Mouse (Mus musculus) limb, embryonic 14.5 days (tissue): Measurements from ENCODE around the gene Cd247. TPM values are rescaled to one million over a fixed set of nuclear protein-coding genes. Genes with fewer than 3 reads are reported as not detected.

Experiments used
- ATAC-seq: fragments of 200-750 bp; cut with Nextera tagmentation; 2 replicates; pipeline ENCODE4 v1.8.0; 2017; ENCODE audit warnings: low read depth, moderate number of reproducible peaks, moderate TSS enrichment; ENCODE audit not compliant: low FRiP score
- DNase-seq: peaks from one replicate; pipeline ENCODE4 v3.0.0-alpha.2; 2015; ENCODE audit warnings: low spot score
- H3K27ac ChIP-seq: fragments of 300-500 bp; sonication (generic); replicated peaks from 2 replicates; pipeline ENCODE4 v1.5.1; 2014; ENCODE audit warnings: low read depth, mild to moderate bottlenecking, low read length, moderate library complexity, mixed read lengths
- H3K27me3 ChIP-seq: fragments of 300-500 bp; sonication (generic); 2 replicates; pipeline ENCODE4 v1.6.1; 2014; ENCODE audit warnings: low read length, mixed read lengths; ENCODE audit not compliant: control insufficient read depth, insufficient read depth
- H3K36me3 ChIP-seq: fragments of 300-500 bp; sonication (generic); 2 replicates; pipeline ENCODE4 v1.6.1; 2014; ENCODE audit warnings: mild to moderate bottlenecking, low read length, moderate library complexity, mixed read lengths; ENCODE audit not compliant: control insufficient read depth, insufficient read depth
- H3K4me1 ChIP-seq: fragments of 300-500 bp; sonication (generic); 2 replicates; pipeline ENCODE4 v1.6.1; 2014; ENCODE audit warnings: antibody characterized with exemption, low read length, mixed read lengths; ENCODE audit not compliant: control insufficient read depth, insufficient read depth
- H3K4me2 ChIP-seq: fragments of 300-500 bp; sonication (generic); replicated peaks from 2 replicates; pipeline ENCODE4 v1.6.1; 2014; ENCODE audit warnings: low read depth, mild to moderate bottlenecking, low read length, moderate library complexity; ENCODE audit not compliant: severe bottlenecking
- H3K4me3 ChIP-seq: fragments of 300-500 bp; sonication (generic); replicated peaks from 2 replicates; pipeline ENCODE4 v1.5.1; 2014; ENCODE audit warnings: low read length
- H3K9ac ChIP-seq: fragments of 300-500 bp; sonication (generic); 2 replicates; pipeline ENCODE4 v1.6.1; 2014; ENCODE audit warnings: mild to moderate bottlenecking, low read depth, low read length, moderate library complexity; ENCODE audit not compliant: severe bottlenecking
- H3K9me3 ChIP-seq: fragments of 300-500 bp; sonication (generic); 2 replicates; pipeline ENCODE4 v1.6.1; 2016; ENCODE audit warnings: low read length; ENCODE audit not compliant: control insufficient read depth
- POLR2A ChIP-seq: fragments of 200-500 bp; IDR thresholded peaks from 2 replicates; pipeline ENCODE4 v1.8.0; 2012; ENCODE audit warnings: inconsistent platforms, mild to moderate bottlenecking, moderate library complexity, borderline replicate concordance; ENCODE audit not compliant: insufficient read depth, insufficient read length; ENCODE audit errors: extremely low read depth
- WGBS: fragments of 180-500 bp; shearing (Covaris S2); extraction: QIAGEN DNeasy Blood & Tissue Kit; methylation state at CpG from one replicate; pipeline ENCODE4 v1.1.7; 2014; 5-methylcytosine and 5-hydroxymethylcytosine counted together
- polyA plus RNA-seq, 2 experiments: library from polyadenylated mRNA; depleted of rRNA in 1 of 2; stranded (reverse) in 1 of 2; unstranded in 1 of 2; fragments of >200 nt; fragmentation: Nextera tagmentation in 1 of 2; extraction: Ambion mirVana in 1 of 2; gene quantifications; 2 replicates each; pipeline versions ENCODE4 v1.2.1 to v1.2.3; 2012 to 2014

The Cd247 gene
- polyA plus RNA-seq, 2 experiments, result 0.53 to 0.87 TPM

GRCm38 (mm10) chr1:165921026-165921425 is 132.5 kb downstream of the Cd247 start:
- Histone ChIP-seq H3K36me3 (peaks cover 12% of the 10 kb centered on the region), H3K9ac (no peak overlapping the region), H3K27ac (no peak overlapping the region), H3K27me3 (no peaks in the 10 kb centered on the region), H3K4me1 (no peaks in the 10 kb centered on the region), H3K9me3 (no peaks in the 10 kb centered on the region), H3K4me3 (no peak overlapping the region), H3K4me2 (no peak overlapping the region)
- 86% methylated on average over 3 of the region's 3 CpGs for whole genome bisulfite sequencing
- DNase-seq, result no peak
- ATAC-seq, result no peak
- TF ChIP-seq POLR2A, result no peak

- no peak for TF ChIP-seq POLR2A
- 77% methylated on average over 1 of the region's 1 CpGs for WGBS
Measured at GRCm38 (mm10) chr1:165922488-165922887, 134.0 kb downstream of the Cd247 start.

GRCm38 (mm10) chr1:165925207-165925606 is 136.7 kb downstream of the Cd247 start:
- H3K36me3 ChIP-seq, result no peaks in the 10 kb centered on the region
- DNase-seq, result no peak
- no peak overlapping the region for H3K4me3 ChIP-seq
- no peak overlapping the region for H3K9ac ChIP-seq
- H3K27ac ChIP-seq, result no peak overlapping the region
- 95% methylated on average over 2 of the region's 2 CpGs for WGBS
- no peaks in the 10 kb centered on the region for H3K4me1 ChIP-seq
- no peaks in the 10 kb centered on the region for H3K27me3 ChIP-seq
- no peak overlapping the region for H3K4me2 ChIP-seq
- TF ChIP-seq POLR2A, result no peak
- ATAC-seq, result no peak
- H3K9me3 ChIP-seq, result no peaks in the 10 kb centered on the region

More at GRCm38 (mm10) chr1:165922488-165922887, 134.0 kb downstream of the Cd247 start:
- ATAC-seq, result no peak
- H3K4me1 ChIP-seq, result no peaks in the 10 kb centered on the region
- no peak overlapping the region for H3K27ac ChIP-seq
- H3K27me3 ChIP-seq, result no peaks in the 10 kb centered on the region
- no peak overlapping the region for H3K9ac ChIP-seq
- no peak overlapping the region for H3K4me2 ChIP-seq
- no peaks in the 10 kb centered on the region for H3K36me3 ChIP-seq
- DNase-seq, result no peak
- H3K9me3 ChIP-seq, result no peaks in the 10 kb centered on the region
- no peak overlapping the region for H3K4me3 ChIP-seq

Other genes with a start within 250 kb of the Cd247 start
- gene Mpzl1, start 154.1 kb upstream of the Cd247 start, polyA plus RNA-seq (2012; rRNA removed), result 192 and 214 TPM in 2 replicates
- gene Mpzl1, start 154.1 kb upstream of the Cd247 start, polyA plus RNA-seq (2014; fragmentation: Nextera tagmentation; extraction: Ambion mirVana), result 196 and 209 TPM in 2 replicates
- gene Rcsd1, start 78.9 kb upstream of the Cd247 start, polyA plus RNA-seq (2012; rRNA removed), result 16.7 and 17.9 TPM in 2 replicates
- gene Rcsd1, start 78.9 kb upstream of the Cd247 start, polyA plus RNA-seq (2014; fragmentation: Nextera tagmentation; extraction: Ambion mirVana), result 9.5 and 9.6 TPM in 2 replicates
- 22.9 and 26.2 TPM in 2 replicates for gene Creg1, start 24.9 kb upstream of the Cd247 start, polyA plus RNA-seq (2012; rRNA removed)
- gene Creg1, start 24.9 kb upstream of the Cd247 start, polyA plus RNA-seq (2014; fragmentation: Nextera tagmentation; extraction: Ambion mirVana), result 68.4 and 70.1 TPM in 2 replicates
- gene Pou2f1, start 214.0 kb downstream of the Cd247 start, polyA plus RNA-seq (2012; rRNA removed), result 7.3 and 9.9 TPM in 2 replicates
- gene Pou2f1, start 214.0 kb downstream of the Cd247 start, polyA plus RNA-seq (2014; fragmentation: Nextera tagmentation; extraction: Ambion mirVana), result 15.7 and 16.4 TPM in 2 replicates